Comparison of ENCODE assay signal across 8 mouse cellular contexts in genomic region chr7:24902630-24903443, GRCm38 (mm10). TPM values are rescaled to one million over a fixed set of nuclear protein-coding genes. Genes with fewer than 3 reads are reported as not detected.
DNase-seq lines count a peak whose midpoint lies in the region; ATAC-seq and TF ChIP-seq lines count a peak whose summit lies in the region.

Arhgef1 (plus strand) TSS chr7:24902912.

- H3K36me3 ChIP-seq in midbrain, postnatal 0 days (ENCODE audit: insufficient read depth, low read length), result peaks cover 4% of the 10 kb centered on the region; the same call in 1 of the 2 replicates
- peaks cover 2% of the 10 kb centered on the region; the same call in 1 of the 2 replicates for H3K36me3 ChIP-seq in stomach, embryonic 14.5 days (ENCODE audit: control insufficient read depth, insufficient read depth, low read length)

- H3K27ac ChIP-seq in midbrain, postnatal 0 days (ENCODE audit: low read depth, low read length), result peak within 1 kb of the TSS; percentile 70
- H3K27ac ChIP-seq in stomach, embryonic 14.5 days (ENCODE audit: low read length), result peak within 1 kb of the TSS; percentile 86

- peak; percentile 33 for DNase-seq in right cerebral cortex, adult 18-20 months
- no peak for DNase-seq in right cerebral cortex, postnatal 36 days (ENCODE audit: low spot score in 2 of 2)
- DNase-seq in embryo, embryonic 10.5 days (ENCODE audit: low spot score), result peak; percentile 53
- DNase-seq in heart, adult 18-20 months, result peak; percentile 75 to 84
- peak; percentile 74 for DNase-seq in kidney, adult 11 months
- peak; percentile 86 for DNase-seq in liver
- DNase-seq in midbrain, postnatal 0 days (ENCODE audit: low spot score), result peak; percentile 19

- no peaks in the 10 kb centered on the region for H3K9me3 ChIP-seq in midbrain, postnatal 0 days (ENCODE audit: low read length)
- H3K9me3 ChIP-seq in stomach, embryonic 14.5 days (ENCODE audit: control insufficient read depth, low read depth, low read length), result no peaks in the 10 kb centered on the region

- no peaks in the 10 kb centered on the region; the same call in 1 of the 2 replicates for H3K4me1 ChIP-seq in midbrain, postnatal 0 days (ENCODE audit: insufficient read depth, low read length)
- peaks cover 24% of the 10 kb centered on the region for H3K4me1 ChIP-seq in stomach, embryonic 14.5 days (ENCODE audit: control insufficient read depth, insufficient read depth, low read length)

- no peak for ATAC-seq in midbrain, postnatal 0 days (ENCODE audit: low FRiP score)
- ATAC-seq in stomach, embryonic 14.5 days (ENCODE audit: insufficient number of reproducible peaks, insufficient read depth, low FRiP score, low read depth), result peak; percentile 11; the same call in 1 of the 2 replicates

- no peaks in the 10 kb centered on the region for H3K27me3 ChIP-seq in midbrain, postnatal 0 days (ENCODE audit: insufficient read depth, low read length)
- no peaks in the 10 kb centered on the region for H3K27me3 ChIP-seq in stomach, embryonic 14.5 days (ENCODE audit: control insufficient read depth, insufficient read depth, low read length)

- peak within 1 kb of the TSS; percentile 55 for H3K4me3 ChIP-seq in midbrain, postnatal 0 days (ENCODE audit: low read depth, low read length)
- peak within 1 kb of the TSS; percentile 70 for H3K4me3 ChIP-seq in stomach, embryonic 14.5 days (ENCODE audit: low read depth, low read length)

- peak within 1 kb of the TSS; percentile 83 for H3K4me2 ChIP-seq in midbrain, postnatal 0 days (ENCODE audit: low read depth, low read length, poor library complexity, severe bottlenecking)
- H3K4me2 ChIP-seq in stomach, embryonic 14.5 days (replicated peaks; ENCODE audit: low read depth, low read length), result peak within 1 kb of the TSS; percentile 71

- H3K9ac ChIP-seq in midbrain, postnatal 0 days (replicated peaks; ENCODE audit: low read length, poor library complexity, severe bottlenecking), result peak within 1 kb of the TSS; percentile 73
- H3K9ac ChIP-seq in stomach, embryonic 14.5 days (replicated peaks; ENCODE audit: low read depth, low read length), result peak within 1 kb of the TSS; percentile 72

- no peak for TF ChIP-seq CTCF in midbrain, postnatal 0 days (IDR thresholded peaks at IDR 0.05)

- WGBS in midbrain, postnatal 0 days, result 6% methylated on average over 48 of the region's 68 CpGs
- WGBS in stomach, embryonic 14.5 days, result 6% methylated on average over 44 of the region's 68 CpGs

RNA-seq across cellular contexts. Expression of gene Arhgef1, which starts in this region (rescaled TPM):
- 10 to 100 TPM; 31.5 to 47.6 TPM for total RNA-seq in heart, adult 18-20 months (2021)
- total RNA-seq in midbrain, postnatal 0 days (2014; rRNA removed), result 19.1 and 27.5 TPM in 2 replicates
- polyA plus RNA-seq in midbrain, postnatal 0 days (2015; fragmentation: Nextera tagmentation; extraction: Ambion mirVana), result 29.0 and 33.0 TPM in 2 replicates
- polyA plus RNA-seq in stomach, embryonic 14.5 days (2014; fragmentation: Nextera tagmentation; extraction: Ambion mirVana), result 88.8 and 89.9 TPM in 2 replicates

Comparison
In these comparisons a context has a peak if more than half of its experiments do, and no peak if none do; other contexts are left out.
1. DNase-seq: peak in right cerebral cortex, adult 18-20 months (single experiment), embryo, embryonic 10.5 days (single experiment), heart, adult 18-20 months (2 of 2), kidney, adult 11 months (single experiment), liver (single experiment) and midbrain, postnatal 0 days (single experiment); none in right cerebral cortex, postnatal 36 days (0 of 2).